Mouse (Mus musculus) embryonic facial prominence, embryonic 11.5 days (tissue): ENCODE results near the gene Gm21083. TPM values are rescaled to one million over a fixed set of nuclear protein-coding genes. Genes with fewer than 3 reads are reported as not detected.
"Not testable (repeated sequence)": the region's sequence is repeated elsewhere in the genome, so short reads cannot be mapped to it uniquely, and the experiment has no call there.

Experiments used
- ATAC-seq: fragments of 200-750 bp; cut with Nextera tagmentation; replicated peaks from 2 replicates; pipeline ENCODE4 v1.8.0; 2017; ENCODE audit warnings: low read depth; ENCODE audit not compliant: insufficient number of reproducible peaks, low FRiP score, low TSS enrichment
- DNase-seq: peaks from one replicate; pipeline ENCODE4 v3.0.0-alpha.2; 2015; ENCODE audit warnings: low spot score
- H3K27ac ChIP-seq: fragments of 300-500 bp; sonication (generic); replicated peaks from 2 replicates; pipeline ENCODE4 v1.5.1; 2014; ENCODE audit warnings: mild to moderate bottlenecking, low read depth, low read length, control low read depth
- H3K27me3 ChIP-seq: fragments of 300-500 bp; sonication (generic); 2 replicates; pipeline ENCODE4 v1.6.1; 2014; ENCODE audit warnings: mild to moderate bottlenecking, low read length, moderate library complexity, mixed read lengths; ENCODE audit not compliant: control insufficient read depth, insufficient read depth
- H3K36me3 ChIP-seq: fragments of 300-500 bp; sonication (generic); replicated peaks from 2 replicates; pipeline ENCODE4 v1.6.1; 2014; ENCODE audit warnings: low read depth, mild to moderate bottlenecking, low read length, moderate library complexity, mixed read lengths; ENCODE audit not compliant: control insufficient read depth, insufficient read depth
- H3K4me1 ChIP-seq: fragments of 300-500 bp; sonication (generic); 2 replicates; pipeline ENCODE4 v1.6.1; 2014; ENCODE audit warnings: low read length, mixed read lengths; ENCODE audit not compliant: control insufficient read depth, insufficient read depth
- H3K4me2 ChIP-seq: fragments of 300-500 bp; sonication (generic); 2 replicates; pipeline ENCODE4 v1.6.1; 2014; ENCODE audit warnings: low read depth, mild to moderate bottlenecking, control low read depth, low read length, moderate library complexity
- H3K4me3 ChIP-seq: fragments of 300-500 bp; sonication (generic); 2 replicates; pipeline ENCODE4 v1.5.1; 2014; ENCODE audit warnings: low read depth, low read length, control low read depth
- H3K9ac ChIP-seq: fragments of 300-500 bp; sonication (generic); replicated peaks from 2 replicates; pipeline ENCODE4 v1.6.1; 2014; ENCODE audit warnings: mild to moderate bottlenecking, control low read depth, low read length
- H3K9me3 ChIP-seq: fragments of 300-500 bp; sonication (generic); replicated peaks from 2 replicates; pipeline ENCODE4 v1.6.1; 2016; ENCODE audit warnings: mild to moderate bottlenecking, low read length, inconsistent platforms, mixed read lengths; ENCODE audit not compliant: control insufficient read depth
- WGBS: fragments of 180-500 bp; shearing (Covaris S2); extraction: QIAGEN DNeasy Blood & Tissue Kit; methylation state at CpG from one replicate; pipeline ENCODE4 v1.1.7; 2014; 5-methylcytosine and 5-hydroxymethylcytosine counted together
- polyA plus RNA-seq: library from polyadenylated mRNA; unstranded; fragments of >200 nt; fragmentation: Nextera tagmentation; extraction: Ambion mirVana; gene quantifications from 2 replicates; pipeline ENCODE4 v1.2.1, GENCODE M21; 2014

Gene Gm21083
- polyA plus RNA-seq, 1 experiment from 2014 or later, result not detected

- 64% methylated on average over 3 of the region's 3 CpGs for WGBS
- not testable (repeated sequence) for H3K36me3 ChIP-seq, H3K4me2 ChIP-seq, H3K4me1 ChIP-seq, H3K9ac ChIP-seq, H3K27ac ChIP-seq, H3K27me3 ChIP-seq, ATAC-seq, H3K4me3 ChIP-seq, DNase-seq
- peaks cover 11% of the 10 kb centered on the region for H3K9me3 ChIP-seq
Observed at GRCm38 (mm10) chr5:15602424-15602947, 25.4 kb downstream of the Gm21083 start.

GRCm38 (mm10) chr5:15603008-15603407 is 25.9 kb downstream of the Gm21083 start:
- H3K4me2 ChIP-seq, H3K4me1 ChIP-seq, H3K27ac ChIP-seq, H3K4me3 ChIP-seq, H3K36me3 ChIP-seq, ATAC-seq, H3K9ac ChIP-seq, H3K27me3 ChIP-seq: not testable (repeated sequence)
- peaks cover 11% of the 10 kb centered on the region for H3K9me3 ChIP-seq
- whole genome bisulfite sequencing, result 49% methylated on average over 2 of the region's 2 CpGs
- DNase-seq, result peak; percentile 0

GRCm38 (mm10) chr5:15603585-15603984 is 26.5 kb downstream of the Gm21083 start:
- 75% methylated on average over 8 of the region's 8 CpGs for WGBS
- ATAC-seq, H3K4me2 ChIP-seq, H3K27ac ChIP-seq, DNase-seq, H3K27me3 ChIP-seq, H3K9ac ChIP-seq, H3K4me3 ChIP-seq, H3K4me1 ChIP-seq, H3K36me3 ChIP-seq: not testable (repeated sequence)
- peaks cover 11% of the 10 kb centered on the region for H3K9me3 ChIP-seq

GRCm38 (mm10) chr5:15606677-15607076 is 29.5 kb downstream of the Gm21083 start:
- not testable (repeated sequence) for H3K36me3 ChIP-seq, H3K4me2 ChIP-seq, H3K9ac ChIP-seq, H3K27me3 ChIP-seq, H3K4me3 ChIP-seq, H3K9me3 ChIP-seq, DNase-seq, H3K4me1 ChIP-seq, H3K27ac ChIP-seq
- 71% methylated on average over 5 of the region's 6 CpGs for WGBS
- 0 out of 2 replicates have a peak, but pooled peaks have one; percentile 67 for ATAC-seq

- H3K4me3 ChIP-seq, ATAC-seq, H3K27me3 ChIP-seq, H3K4me1 ChIP-seq, H3K4me2 ChIP-seq, H3K36me3 ChIP-seq, H3K9ac ChIP-seq, H3K27ac ChIP-seq, H3K9me3 ChIP-seq: not testable (repeated sequence)
- 7% methylated on average over 1 of the region's 1 CpGs for WGBS
- peak; percentile 53 for DNase-seq
Observed at GRCm38 (mm10) chr5:15610695-15611094, 33.6 kb downstream of the Gm21083 start.

- not testable (repeated sequence) for H3K9me3 ChIP-seq, ATAC-seq, DNase-seq, H3K4me3 ChIP-seq, H3K36me3 ChIP-seq, H3K27ac ChIP-seq, H3K9ac ChIP-seq, H3K4me1 ChIP-seq, H3K4me2 ChIP-seq, H3K27me3 ChIP-seq
- 73% methylated on average over 3 of the region's 3 CpGs for WGBS
Observed at GRCm38 (mm10) chr5:15616195-15616594, 39.1 kb downstream of the Gm21083 start.

- not testable (repeated sequence) for ATAC-seq, H3K9ac ChIP-seq, H3K4me2 ChIP-seq, H3K4me3 ChIP-seq, DNase-seq, H3K36me3 ChIP-seq, H3K9me3 ChIP-seq, H3K27ac ChIP-seq, H3K27me3 ChIP-seq, H3K4me1 ChIP-seq
- 70% methylated on average over 1 of the region's 1 CpGs for WGBS
Observed at GRCm38 (mm10) chr5:15618764-15619163, 41.6 kb downstream of the Gm21083 start, which contains the start of gene Speer4d. TSS of gene Speer4d (plus strand) at chr5:15619064.

GRCm38 (mm10) chr5:15628136-15628535 is 51.0 kb downstream of the Gm21083 start:
- WGBS, result 25% methylated on average over 1 of the region's 1 CpGs
- not testable (repeated sequence) for H3K4me1 ChIP-seq, H3K9ac ChIP-seq, ATAC-seq, DNase-seq, H3K36me3 ChIP-seq, H3K4me2 ChIP-seq, H3K27me3 ChIP-seq, H3K27ac ChIP-seq, H3K9me3 ChIP-seq, H3K4me3 ChIP-seq
